ENCODE assay signal across 30 mouse cellular contexts in genomic region chr1:25894169-25894568, GRCm38 (mm10).
DNase-seq lines count a peak whose midpoint lies in the region; ATAC-seq lines count a peak whose summit lies in the region.
"Had no signal": no experiment of that assay in that cellular context is flagged by ENCODE, and none has a peak within 500 bp of the region (broad histone marks: within the 10 kb centered on the region; RNA-seq: fewer than 3 reads in every experiment).

No protein-coding gene starts in this region.

- H3K27ac ChIP-seq in hindbrain, embryonic 11.5 days (ENCODE audit: low read depth, low read length): no peak overlapping the region
- H3K27ac ChIP-seq in hindbrain, embryonic 13.5 days: no peak overlapping the region
- H3K27ac ChIP-seq: embryonic facial prominence, embryonic 13.5 days; forebrain, embryonic 10.5 days; heart, embryonic 10.5 days; kidney, postnatal 0 days; liver, embryonic 12.5 days; midbrain, embryonic 15.5 days; neural tube, embryonic 12.5 days had no signal

- DNase-seq in cerebellum, postnatal 10 days: peak; percentile 4 to 16
- DNase-seq in cerebellum, adult 9-10 months: no peak
- peak; percentile 3 for DNase-seq in hindbrain, embryonic 11.5 days (ENCODE audit: low spot score)
- DNase-seq in left cerebral cortex, postnatal 4 days: peak; percentile 1
- no peak for DNase-seq in left cerebral cortex, adult 8-10 months (ENCODE audit: low spot score in 2 of 2)
- peak; percentile 33 for DNase-seq in retina, embryonic 14.5 days (ENCODE audit: low spot score)
- no peak for DNase-seq in lung, postnatal 10 days
- DNase-seq: adrenal gland, postnatal 10 days; cerebellum, adult 11-12 months; cerebellum, postnatal 25 days; gastrocnemius, postnatal 14 days; heart, adult 11 months; heart, postnatal 36 days; kidney, adult 8-10 months; kidney, postnatal 4 days; liver, postnatal 0 days; lung, postnatal 4 days; thymus, postnatal 4 days had no signal

- intact Hi-C loops in left cerebral cortex, postnatal 4 days (cut with DNase I): no loop called here

- 81% methylated on average over 2 of the region's 2 CpGs for WGBS in hindbrain, embryonic 11.5 days
- 78% methylated on average over 2 of the region's 2 CpGs for WGBS in hindbrain, embryonic 13.5 days

- ATAC-seq in hindbrain, embryonic 11.5 days (ENCODE audit: low FRiP score): no peak
- no peak for ATAC-seq in hindbrain, embryonic 13.5 days (ENCODE audit: low FRiP score)
- ATAC-seq: intestine, embryonic 16.5 days; liver, embryonic 12.5 days; liver, postnatal 0 days; midbrain, embryonic 15.5 days; Patski had no signal

- H3K27me3 ChIP-seq in hindbrain, embryonic 11.5 days (ENCODE audit: control insufficient read depth, insufficient read depth, low read length): no peaks in the 10 kb centered on the region
- H3K27me3 ChIP-seq in hindbrain, embryonic 13.5 days: no peaks in the 10 kb centered on the region
- H3K27me3 ChIP-seq: embryonic facial prominence, embryonic 13.5 days; liver, embryonic 12.5 days; megakaryocyte, embryonic 14.5 days; midbrain, embryonic 15.5 days; neural tube, embryonic 12.5 days; Patski had no signal

- no peak overlapping the region for H3K4me2 ChIP-seq in hindbrain, embryonic 11.5 days (replicated peaks; ENCODE audit: low read depth, low read length)
- H3K4me2 ChIP-seq in hindbrain, embryonic 13.5 days: no peak overlapping the region
- H3K4me2 ChIP-seq: embryonic facial prominence, embryonic 13.5 days; liver, embryonic 12.5 days; midbrain, embryonic 15.5 days; neural tube, embryonic 12.5 days had no signal

- no peaks in the 10 kb centered on the region for H3K9me3 ChIP-seq in hindbrain, embryonic 11.5 days (ENCODE audit: control insufficient read depth, low read length)
- H3K9me3 ChIP-seq in hindbrain, embryonic 13.5 days: no peaks in the 10 kb centered on the region
- H3K9me3 ChIP-seq: embryonic facial prominence, embryonic 13.5 days; forebrain, embryonic 10.5 days; G1E; heart, embryonic 10.5 days; liver, embryonic 12.5 days; midbrain, embryonic 15.5 days; neural tube, embryonic 12.5 days had no signal

- no peak overlapping the region for H3K9ac ChIP-seq in hindbrain, embryonic 11.5 days (ENCODE audit: low read depth, low read length)
- H3K9ac ChIP-seq in hindbrain, embryonic 13.5 days: no peak overlapping the region
- H3K9ac ChIP-seq: embryonic facial prominence, embryonic 13.5 days; liver, embryonic 12.5 days; liver, postnatal 0 days; midbrain, embryonic 15.5 days; neural tube, embryonic 12.5 days had no signal

- no peaks in the 10 kb centered on the region for H3K4me1 ChIP-seq in hindbrain, embryonic 11.5 days (replicated peaks; ENCODE audit: control insufficient read depth, insufficient read depth, low read length)
- H3K4me1 ChIP-seq in hindbrain, embryonic 13.5 days (replicated peaks): no peaks in the 10 kb centered on the region
- H3K4me1 ChIP-seq: embryonic facial prominence, embryonic 13.5 days; heart, embryonic 10.5 days; liver, embryonic 12.5 days; megakaryocyte, embryonic 14.5 days; midbrain, embryonic 15.5 days; neural tube, embryonic 12.5 days had no signal

- H3K4me3 ChIP-seq in hindbrain, embryonic 11.5 days (ENCODE audit: low read depth, low read length): no peak overlapping the region
- no peak overlapping the region for H3K4me3 ChIP-seq in hindbrain, embryonic 13.5 days
- H3K4me3 ChIP-seq: embryonic facial prominence, embryonic 13.5 days; forebrain, embryonic 10.5 days; heart, embryonic 10.5 days; liver, embryonic 12.5 days; megakaryocyte, embryonic 14.5 days; midbrain, embryonic 15.5 days; neural tube, embryonic 12.5 days had no signal

- H3K36me3 ChIP-seq in hindbrain, embryonic 11.5 days (ENCODE audit: control insufficient read depth, insufficient read depth, low read length): no peaks in the 10 kb centered on the region
- no peaks in the 10 kb centered on the region for H3K36me3 ChIP-seq in hindbrain, embryonic 13.5 days
- H3K36me3 ChIP-seq: embryonic facial prominence, embryonic 13.5 days; forebrain, embryonic 10.5 days; G1E; heart, embryonic 10.5 days; liver, embryonic 12.5 days; midbrain, embryonic 15.5 days; neural tube, embryonic 12.5 days had no signal

Comparison
In these comparisons a context has a peak if more than half of its experiments do, and no peak if none do; other contexts are left out.
1. DNase-seq: peak in cerebellum, postnatal 10 days (2 of 2), hindbrain, embryonic 11.5 days (single experiment), left cerebral cortex, postnatal 4 days (single experiment) and retina, embryonic 14.5 days (single experiment); none in cerebellum, adult 9-10 months (single experiment), left cerebral cortex, adult 8-10 months (0 of 2) and lung, postnatal 10 days (single experiment).